Mouse (Mus musculus): ENCODE data around the gene Olfr1289.

Olfr1289 gene

GRCm38 (mm10) chr2:111480519-111480918 is at the start of gene Olfr1289:
TSS of gene Olfr1289 (plus strand) at chr2:111480819.
- DNase-seq (ENCODE audit: low spot score in 2 of 2): no peak

- DNase-seq (ENCODE audit: low spot score in 2 of 2): no peak
These were observed 31.8 kb upstream of the Olfr1289 start, which contains the start of gene Olfr1287 for GRCm38 (mm10) chr2:111448842-111449241. TSS of gene Olfr1287 (plus strand) at chr2:111449142.

- DNase-seq (ENCODE audit: low spot score in 2 of 2): no peak
These were observed 6.8 kb upstream of the Olfr1289 start, which contains the start of gene Olfr1288 for GRCm38 (mm10) chr2:111473801-111474200. TSS of gene Olfr1288 (plus strand) at chr2:111474101.

GRCm38 (mm10) chr2:111493729-111494128 is 13.1 kb downstream of the Olfr1289 start, which contains the start of gene Olfr1290:
TSS of gene Olfr1290 (minus strand) at chr2:111493829.
- no peak for DNase-seq (ENCODE audit: low spot score in 2 of 2)

- no peak for DNase-seq (ENCODE audit: low spot score in 2 of 2)
These were observed 16.3 kb downstream of the Olfr1289 start, which contains the start of gene Olfr1291-ps1 for GRCm38 (mm10) chr2:111496880-111497279. TSS of gene Olfr1291-ps1 (plus strand) at chr2:111497180.

- DNase-seq (ENCODE audit: low spot score in 2 of 2): no peak
These were observed 36.8 kb downstream of the Olfr1289 start for GRCm38 (mm10) chr2:111517451-111517850.

- DNase-seq (ENCODE audit: low spot score in 2 of 2): no peak
These were observed 44.3 kb downstream of the Olfr1289 start, which contains the start of gene Olfr1293-ps for GRCm38 (mm10) chr2:111524903-111525302. TSS of gene Olfr1293-ps (plus strand) at chr2:111525203.

Data from right cerebral cortex, adult 2 months (tissue).